Mouse (Mus musculus) bone marrow macrophage, adult 2 months (primary cell): ENCODE measurements around the gene Lmo1. TPM values are rescaled to one million over a fixed set of nuclear protein-coding genes. Genes with fewer than 3 reads are reported as not detected.

Source experiments
- H3K27ac ChIP-seq: 2 replicates; pipeline ENCODE4 v1.5.1; 2012; ENCODE audit warnings: low read depth, low read length; ENCODE audit not compliant: insufficient read depth
- H3K4me1 ChIP-seq: 2 replicates; pipeline ENCODE4 v1.6.1; 2012; ENCODE audit warnings: low read length; ENCODE audit not compliant: control insufficient read depth, insufficient read depth
- H3K4me3 ChIP-seq: 2 replicates; pipeline ENCODE4 v1.5.1; 2012; ENCODE audit warnings: mild to moderate bottlenecking, low read length, moderate library complexity; ENCODE audit not compliant: insufficient read depth
- CTCF ChIP-seq: IDR thresholded peaks from 2 replicates; pipeline ENCODE4 v1.5.1; 2012; ENCODE audit warnings: low read depth, mild to moderate bottlenecking, low read length, moderate library complexity
- POLR2A ChIP-seq: IDR thresholded peaks from 2 replicates; pipeline ENCODE4 v1.6.1; 2012; ENCODE audit warnings: mild to moderate bottlenecking, low read depth, low read length, borderline replicate concordance
- polyA plus RNA-seq: library from polyadenylated mRNA; stranded (reverse); fragments of >200 nt; gene quantifications from 2 replicates; pipeline ENCODE4 v1.2.4, GENCODE M21; 2012; ENCODE audit not compliant: missing spikeins, insufficient read depth, insufficient read length

Lmo1 gene
- not detected in 2 replicates for polyA plus RNA-seq

DNA sequence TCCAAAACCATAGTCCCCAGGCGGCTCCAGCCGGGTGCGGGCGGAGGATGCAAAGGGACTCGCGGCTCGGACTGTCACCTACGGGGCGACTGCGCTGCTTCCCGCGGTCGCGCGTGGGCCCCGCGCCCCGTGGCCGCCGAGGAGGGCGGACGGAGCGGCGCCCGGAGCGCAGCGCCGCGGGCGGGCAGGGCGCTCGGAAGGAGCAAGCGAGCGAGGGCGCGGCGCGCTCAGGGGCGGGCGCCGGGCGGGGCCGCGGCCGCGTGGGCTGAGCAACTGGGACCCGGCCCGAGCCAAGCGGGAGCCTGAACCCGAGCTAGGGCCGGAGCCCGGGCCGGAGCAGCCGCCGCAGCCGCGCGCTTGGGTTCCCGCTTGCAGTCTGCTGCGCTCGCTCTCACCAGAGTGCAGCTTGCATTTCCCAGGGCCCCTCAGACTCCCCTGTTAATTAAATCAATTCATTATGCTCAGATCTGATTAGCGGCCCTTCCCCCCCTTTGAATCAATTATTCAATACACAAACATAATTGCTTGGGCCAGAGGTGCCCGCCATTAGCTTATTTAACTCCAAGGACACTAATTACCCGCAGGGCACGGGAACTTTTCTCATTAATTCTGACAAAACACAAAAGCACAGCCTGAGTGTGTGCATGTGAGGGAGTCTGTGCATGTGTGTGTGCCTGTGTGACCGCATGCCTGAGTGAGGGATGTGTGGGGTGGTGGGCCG, at the start of gene Lmo1:
TSS of gene Lmo1 (minus strand) at position 259 of the 721 bp plus-strand sequence.
- no peak for TF ChIP-seq CTCF
- no peak for TF ChIP-seq POLR2A
- H3K27ac ChIP-seq: no peak within 1 kb of the TSS
- H3K4me1 ChIP-seq: no peaks in the 10 kb centered on the region
- H3K4me3 ChIP-seq: peak within 1 kb of the TSS; percentile 39

DNA sequence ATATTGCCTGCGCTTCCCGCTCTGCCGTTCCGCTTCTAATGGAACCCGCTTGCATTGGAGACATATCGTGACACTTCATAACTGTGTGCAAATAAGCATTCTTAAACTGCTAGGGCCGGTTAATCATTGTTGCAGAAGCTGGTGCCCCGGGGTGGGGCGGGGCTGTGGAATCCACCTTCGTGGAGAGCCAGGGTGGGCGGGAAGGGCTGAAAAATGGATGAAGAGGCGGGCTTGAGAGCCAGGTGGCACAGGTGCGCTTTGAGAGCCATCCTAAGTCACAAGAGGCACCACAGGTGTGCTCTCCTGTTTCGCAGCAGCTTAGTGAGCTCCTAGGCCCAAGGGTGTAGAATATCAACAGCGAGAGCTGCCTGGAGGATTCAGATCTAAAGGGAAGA, 46.7 kb upstream of the Lmo1 start:
- TF ChIP-seq POLR2A (no peak), CTCF (no peak)
- Histone ChIP-seq H3K4me1 (no peaks in the 10 kb centered on the region), H3K4me3 (no peak overlapping the region), H3K27ac (no peak overlapping the region)

DNA sequence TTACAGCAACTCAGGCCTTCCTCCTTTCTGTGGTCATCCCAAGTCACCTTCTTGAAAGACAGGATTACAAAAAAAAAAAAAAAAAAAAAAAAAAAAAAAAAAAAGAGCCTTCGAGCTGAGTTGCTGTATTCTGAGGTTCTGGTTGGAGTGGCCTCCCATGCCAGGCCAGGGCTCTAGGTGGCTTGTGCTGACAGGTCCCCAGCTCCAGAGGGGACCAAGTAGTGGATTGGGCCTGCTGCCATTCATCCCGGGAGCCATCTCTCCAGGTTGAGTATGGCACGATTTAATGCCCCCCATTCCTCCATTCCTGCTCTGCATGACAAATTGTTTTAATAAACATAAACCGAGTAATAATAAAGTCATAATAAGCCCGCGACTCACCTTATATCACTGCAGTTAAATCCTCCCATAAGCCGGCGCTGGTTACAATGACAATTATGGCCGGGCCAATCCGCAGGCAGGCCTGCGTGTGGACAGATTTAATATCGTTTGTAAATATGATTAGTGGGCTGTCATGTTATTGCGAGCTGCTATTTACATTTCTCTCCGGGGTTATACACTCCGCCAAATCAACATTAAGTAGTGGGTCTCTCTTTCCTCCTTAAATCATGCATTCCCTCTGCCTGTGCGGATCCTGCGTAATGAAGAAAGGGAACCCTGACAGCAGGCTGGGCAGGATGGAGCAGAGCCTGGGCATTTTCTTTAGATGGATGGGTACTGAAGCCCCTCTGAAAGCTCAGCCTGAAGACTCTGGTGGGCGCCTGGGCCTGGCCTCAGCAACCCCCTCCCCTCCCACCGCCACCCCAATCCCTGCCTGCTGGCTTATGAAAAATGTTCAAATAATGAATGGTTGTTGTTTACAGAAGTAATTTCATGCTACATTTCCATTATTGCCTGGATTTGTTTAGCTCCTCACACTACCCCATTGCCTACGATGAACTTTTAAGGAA, 46.0 kb upstream of the Lmo1 start:
- TF ChIP-seq POLR2A: no peak
- no peak for TF ChIP-seq CTCF
- no peaks in the 10 kb centered on the region for H3K4me1 ChIP-seq

DNA sequence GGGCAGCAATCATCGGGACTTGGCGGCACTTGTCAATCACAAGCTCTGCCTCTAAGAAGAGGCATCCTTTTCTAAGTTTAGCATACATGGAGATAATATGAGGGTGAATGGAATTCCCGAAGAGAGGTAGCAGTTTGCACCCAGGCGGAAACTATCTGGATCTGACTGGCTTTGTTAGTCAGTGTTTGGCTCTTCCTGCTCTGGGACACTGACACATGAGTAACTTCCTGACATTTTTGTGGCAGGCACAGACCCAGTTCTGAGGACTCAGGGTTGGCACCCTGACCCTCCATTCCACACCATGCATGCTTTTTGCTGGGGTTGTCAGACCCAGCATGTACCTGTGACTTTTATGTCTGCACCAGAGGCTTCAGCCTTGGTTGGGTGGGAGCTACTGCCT, 45.0 kb upstream of the Lmo1 start:
- TF ChIP-seq CTCF: no peak
- TF ChIP-seq POLR2A: no peak
- Histone ChIP-seq H3K27ac (no peak overlapping the region), H3K4me3 (no peak overlapping the region)

More for the DNA sequence above, 46.0 kb upstream of the Lmo1 start:
- no peak overlapping the region for H3K4me3 ChIP-seq
- H3K27ac ChIP-seq: no peak overlapping the region

DNA sequence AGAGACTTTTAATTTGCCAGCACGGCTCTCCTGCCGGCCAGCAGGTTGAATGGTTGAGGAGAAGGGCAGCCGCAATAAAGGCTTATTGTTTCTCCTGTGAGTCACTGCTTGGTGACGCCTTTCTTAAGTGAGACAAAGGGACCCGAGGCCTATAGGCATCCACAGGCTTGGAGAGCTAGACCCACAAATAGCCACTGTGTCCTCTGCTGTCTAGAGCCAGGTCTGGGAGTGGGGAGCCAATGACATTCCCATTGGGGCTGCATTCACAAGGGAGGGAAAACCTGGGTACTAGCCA, 43.9 kb upstream of the Lmo1 start:
- TF ChIP-seq POLR2A: no peak
- TF ChIP-seq CTCF: no peak
- no peak overlapping the region for H3K4me3 ChIP-seq
- no peak overlapping the region for H3K27ac ChIP-seq
- no peaks in the 10 kb centered on the region for H3K4me1 ChIP-seq

More for the DNA sequence above, 45.0 kb upstream of the Lmo1 start:
- no peaks in the 10 kb centered on the region for H3K4me1 ChIP-seq

DNA sequence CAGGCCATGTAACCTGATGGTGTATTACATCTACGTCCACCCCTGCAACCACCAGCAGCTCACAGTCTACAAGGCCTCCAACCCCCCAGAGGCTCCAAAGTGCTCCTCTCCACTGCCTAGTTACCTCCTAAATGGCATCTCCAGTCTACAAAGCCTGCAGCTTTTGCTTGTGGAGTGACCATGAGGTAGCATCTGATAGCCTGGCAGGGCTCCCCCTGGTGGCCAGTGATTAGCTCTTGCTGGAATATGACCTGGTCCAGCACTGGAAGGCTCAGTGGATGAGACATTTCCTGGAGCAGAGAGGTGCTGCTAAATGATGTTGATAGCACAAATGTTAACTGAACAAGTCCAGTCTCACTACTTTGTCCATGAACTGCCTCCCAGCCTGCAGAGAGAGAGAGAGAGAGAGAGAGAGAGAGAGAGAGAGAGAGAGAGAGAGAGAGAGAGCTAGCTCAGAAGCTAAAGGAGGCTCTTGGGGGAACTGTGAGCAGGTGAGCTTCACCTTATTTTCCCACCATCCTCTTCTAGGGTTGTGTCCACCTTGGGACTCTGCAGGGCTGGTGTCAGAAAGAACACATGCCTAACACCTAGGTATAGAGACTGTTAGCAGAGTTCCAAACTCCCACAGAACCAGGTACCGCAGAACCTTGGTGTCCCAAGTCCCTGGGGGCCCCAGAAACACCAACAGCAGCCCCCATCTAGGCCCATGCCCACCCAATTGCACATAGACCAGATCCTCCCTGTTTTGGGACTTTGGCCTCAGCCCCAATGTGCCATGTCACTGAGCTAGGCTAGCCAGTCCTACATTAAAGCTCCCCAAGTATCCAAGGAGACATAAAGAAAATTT, 43.3 kb upstream of the Lmo1 start:
- no peaks in the 10 kb centered on the region for H3K4me1 ChIP-seq
- no peak overlapping the region for H3K4me3 ChIP-seq
- TF ChIP-seq CTCF (peak; percentile 78), POLR2A (no peak)
- H3K27ac ChIP-seq: no peak overlapping the region

DNA sequence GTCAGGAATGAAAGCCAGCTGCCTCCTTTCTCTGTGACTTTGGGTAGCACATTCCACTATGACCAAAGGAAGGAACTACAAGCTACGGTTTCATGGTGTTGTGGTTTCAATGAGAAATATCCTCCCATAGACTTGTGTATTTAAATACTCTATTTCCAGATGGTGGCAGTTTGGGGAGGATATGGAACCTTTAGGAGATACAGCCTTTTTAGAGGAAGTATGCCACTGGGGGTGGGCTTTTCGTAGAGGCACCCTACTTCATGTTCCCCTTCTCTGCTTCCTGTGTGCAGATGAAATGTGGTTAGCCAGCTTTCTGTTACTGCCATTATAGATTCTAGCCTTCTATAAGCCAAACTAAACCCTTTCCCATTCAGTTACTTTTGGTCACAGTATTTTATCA, 34.8 kb upstream of the Lmo1 start:
- no peak for TF ChIP-seq POLR2A
- no peak for TF ChIP-seq CTCF
- Histone ChIP-seq H3K4me3 (peak overlapping the region; percentile 31), H3K27ac (peak overlapping the region; percentile 94), H3K4me1 (peaks cover 15% of the 10 kb centered on the region)

DNA sequence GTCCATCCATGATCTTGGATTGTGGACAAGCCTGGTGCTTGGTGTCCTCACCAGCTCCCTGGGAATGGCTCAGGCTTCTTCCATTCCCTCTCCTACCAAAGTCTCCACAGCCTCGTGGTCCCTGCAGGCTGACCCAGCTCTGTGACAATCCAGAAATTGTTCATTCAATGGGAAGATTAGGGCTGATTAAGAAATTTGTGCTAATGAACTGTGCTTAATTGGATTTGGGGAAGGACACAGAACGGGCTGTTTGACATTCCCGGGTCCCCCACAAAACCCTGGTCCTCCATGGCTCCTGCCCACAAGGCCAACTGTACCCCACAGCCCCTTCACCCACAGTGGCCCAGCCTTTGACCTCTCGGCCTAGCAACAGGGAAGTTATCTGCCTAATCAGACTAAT, 32.8 kb upstream of the Lmo1 start:
- Histone ChIP-seq H3K27ac (no peak overlapping the region), H3K4me3 (no peak overlapping the region), H3K4me1 (peaks cover 15% of the 10 kb centered on the region)
- no peak for TF ChIP-seq CTCF
- TF ChIP-seq POLR2A: no peak

DNA sequence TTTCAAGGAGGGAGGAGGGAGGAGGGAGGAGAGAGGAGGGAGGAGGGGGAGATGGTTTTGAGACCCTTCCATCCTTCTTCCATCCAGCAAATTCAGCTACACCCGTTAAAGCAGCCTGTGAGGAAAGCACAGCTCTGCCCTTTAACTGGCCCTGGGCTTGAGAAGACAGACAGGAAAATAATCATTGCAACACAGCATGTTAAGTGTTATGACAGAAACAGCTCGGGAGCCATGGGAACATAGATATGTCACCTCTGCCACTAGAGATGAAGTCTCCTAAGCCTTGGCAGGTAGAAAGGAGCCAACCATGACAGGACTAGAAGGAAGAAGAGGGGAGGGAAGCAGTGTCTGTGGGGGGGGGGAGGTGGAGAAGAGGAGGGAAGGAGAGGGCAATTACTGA, 31.4 kb upstream of the Lmo1 start:
- Histone ChIP-seq H3K4me3 (no peak overlapping the region), H3K27ac (no peak overlapping the region), H3K4me1 (peaks cover 15% of the 10 kb centered on the region)
- TF ChIP-seq POLR2A: no peak
- no peak for TF ChIP-seq CTCF
